Mouse (Mus musculus): Measurements from ENCODE around the gene Slc2a2.

The Slc2a2 gene

DNA sequence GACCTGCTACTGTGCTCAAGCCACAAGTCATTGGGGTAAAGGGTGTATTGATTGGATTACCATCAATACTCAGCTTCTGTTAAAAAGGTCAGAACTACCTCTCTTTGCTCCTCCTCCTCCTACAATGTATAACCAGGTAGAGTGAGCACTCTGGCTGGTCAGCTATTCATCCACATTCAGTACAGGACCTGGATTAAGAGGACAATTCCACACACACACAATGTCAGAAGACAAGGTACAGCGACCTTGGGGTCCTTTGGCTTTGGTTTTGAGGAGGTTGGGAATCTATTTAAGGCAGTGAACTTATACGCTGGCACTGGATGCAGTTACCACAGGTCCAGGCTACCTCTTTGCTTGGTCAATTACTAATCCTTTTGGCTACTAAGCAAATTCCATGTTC is at the start of gene Slc2a2:
Gene Slc2a2, plus strand, starts transcription at position 107 of the 400 bp plus-strand sequence.
- DNase-seq (ENCODE audit: inconsistent ontology term) = no peak

DNA sequence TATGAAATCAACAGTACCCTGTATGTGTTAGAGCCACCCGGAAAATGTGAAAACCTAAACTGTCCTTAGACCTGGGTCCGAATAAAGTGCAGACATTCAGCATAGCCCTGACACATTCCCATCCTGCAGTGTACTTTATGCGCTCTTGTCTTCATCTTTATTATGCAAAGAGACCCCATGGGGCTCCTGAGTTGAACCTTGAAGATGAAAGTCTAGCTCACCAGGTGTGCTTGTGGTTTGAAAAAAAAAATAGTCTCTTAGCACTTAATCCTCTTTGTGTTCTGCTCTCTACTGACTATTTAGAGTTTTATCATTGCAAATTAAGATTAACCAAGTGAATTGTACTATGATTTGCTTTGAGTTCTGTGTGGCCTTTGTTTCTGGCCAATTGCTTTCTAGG is 45.1 kb upstream of the Slc2a2 start:
- DNase-seq (ENCODE audit: inconsistent ontology term) = no peak

DNA sequence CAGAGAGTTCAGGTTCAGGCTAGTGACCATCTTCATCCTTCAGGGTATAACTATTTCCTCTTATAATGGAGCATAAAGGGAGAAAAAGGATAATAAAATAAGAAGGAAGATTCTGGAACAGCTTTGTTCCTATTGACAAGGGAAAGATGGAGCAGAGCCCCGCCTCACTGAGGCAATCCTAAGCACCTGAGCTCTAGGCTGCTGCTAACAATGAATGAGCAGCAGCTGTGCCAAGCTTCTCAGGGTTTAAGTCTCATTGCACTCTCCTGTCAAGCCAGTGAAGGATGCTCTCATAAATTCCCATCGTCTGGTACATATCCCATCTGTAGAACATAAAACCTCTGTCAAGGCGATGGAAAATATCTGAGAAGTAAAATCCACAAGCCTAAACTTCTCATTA is 44.7 kb upstream of the Slc2a2 start:
- DNase-seq (ENCODE audit: inconsistent ontology term) = no peak

DNA sequence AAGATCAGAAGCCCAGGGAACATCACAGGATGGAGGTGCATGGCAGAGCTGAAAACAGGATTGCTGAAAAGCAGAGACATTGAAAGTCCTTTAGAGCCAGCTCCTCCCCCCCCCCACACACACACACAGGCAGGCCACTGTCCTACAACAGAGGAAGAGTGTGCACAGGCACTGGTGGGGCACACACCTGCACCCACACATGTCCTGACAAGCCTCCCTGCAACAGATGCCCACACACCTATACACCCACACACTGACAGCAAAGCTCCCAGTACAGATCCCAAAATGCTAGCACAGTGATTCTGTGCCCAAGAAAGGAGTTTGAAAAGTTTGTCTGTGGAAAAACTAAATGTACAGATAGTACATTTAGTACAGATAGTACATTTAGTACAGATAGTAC is 43.0 kb upstream of the Slc2a2 start:
- DNase-seq (ENCODE audit: inconsistent ontology term) = no peak

DNA sequence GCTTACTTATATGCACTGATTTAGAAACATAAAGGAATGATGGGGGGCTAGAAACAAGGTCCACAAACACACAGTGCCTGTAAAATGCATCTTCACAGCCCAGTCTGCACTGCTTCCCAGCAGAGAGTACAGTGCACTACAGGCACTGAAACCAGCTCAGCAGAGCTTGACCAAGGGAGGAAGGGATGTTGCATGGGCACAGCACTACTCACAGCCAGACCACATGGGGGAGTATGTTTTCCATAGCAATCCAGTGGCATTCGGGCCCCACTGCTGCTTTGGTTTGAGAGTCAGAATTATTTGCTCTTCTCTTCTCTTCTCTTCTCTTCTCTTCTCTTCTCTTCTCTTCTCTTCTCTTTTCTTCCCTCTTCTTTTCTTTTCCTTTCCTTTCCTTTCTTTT is 39.4 kb upstream of the Slc2a2 start:
- no peak for DNase-seq (ENCODE audit: inconsistent ontology term)

DNA sequence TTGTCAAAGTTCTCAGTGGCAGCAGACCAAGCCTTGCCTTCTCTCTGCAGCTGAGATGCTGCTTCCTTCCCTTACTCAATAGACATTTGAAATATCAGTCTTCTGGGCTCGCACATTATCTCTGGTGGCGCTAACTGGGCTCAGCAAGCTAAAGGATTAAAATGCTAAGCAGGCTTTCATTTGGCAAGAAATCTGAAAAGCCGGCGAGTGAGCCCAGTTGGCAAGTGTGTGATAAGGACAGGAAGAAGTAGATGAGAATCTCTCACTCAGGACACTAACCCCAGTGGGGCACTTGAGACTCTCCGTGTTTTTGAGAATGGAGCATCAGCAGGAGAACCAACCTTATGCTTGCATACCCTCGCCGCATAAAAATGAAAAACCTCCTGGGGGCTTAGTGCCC is 16.9 kb upstream of the Slc2a2 start:
- peak; percentile 7 for DNase-seq (ENCODE audit: inconsistent ontology term)

DNA sequence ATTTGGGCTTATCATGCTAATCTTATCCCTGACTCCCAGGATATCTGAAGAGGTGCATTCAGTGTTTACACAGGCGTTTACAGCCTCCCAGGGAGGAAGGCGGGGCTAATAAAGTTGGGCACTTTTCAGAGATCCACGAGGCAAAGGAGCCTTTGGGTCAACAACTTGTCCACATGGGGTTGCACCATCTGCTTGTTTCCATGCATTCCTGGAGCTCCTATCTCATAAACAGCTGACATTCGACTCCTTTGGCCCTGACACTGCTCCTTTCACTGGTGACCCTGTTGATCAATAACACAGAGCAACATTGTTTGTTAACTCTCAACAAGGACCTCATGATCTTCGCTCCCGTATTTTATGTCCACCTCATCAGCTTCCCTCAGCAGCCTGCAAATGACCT is 15.8 kb upstream of the Slc2a2 start:
- peak; percentile 1 for DNase-seq (ENCODE audit: inconsistent ontology term)

DNA sequence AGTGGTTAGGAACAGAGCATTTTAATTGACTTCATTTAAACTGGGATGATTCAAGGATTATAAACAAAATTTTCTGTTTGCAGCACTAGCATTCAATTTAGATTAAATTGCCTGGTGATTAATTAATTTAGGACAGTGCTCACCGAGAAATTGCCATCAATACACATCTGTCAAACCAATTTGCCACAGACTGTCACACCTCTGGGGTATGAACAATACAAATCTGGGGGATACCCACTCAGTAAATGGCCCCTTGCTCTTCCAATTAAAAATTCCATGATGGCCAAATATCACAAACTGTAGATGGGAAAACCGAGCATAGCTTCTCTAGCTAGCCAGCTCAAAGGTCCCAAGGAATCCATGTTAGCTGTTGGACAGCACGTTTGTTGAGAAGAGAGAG is 15.3 kb upstream of the Slc2a2 start:
- DNase-seq (ENCODE audit: inconsistent ontology term) = peak; percentile 9

DNA sequence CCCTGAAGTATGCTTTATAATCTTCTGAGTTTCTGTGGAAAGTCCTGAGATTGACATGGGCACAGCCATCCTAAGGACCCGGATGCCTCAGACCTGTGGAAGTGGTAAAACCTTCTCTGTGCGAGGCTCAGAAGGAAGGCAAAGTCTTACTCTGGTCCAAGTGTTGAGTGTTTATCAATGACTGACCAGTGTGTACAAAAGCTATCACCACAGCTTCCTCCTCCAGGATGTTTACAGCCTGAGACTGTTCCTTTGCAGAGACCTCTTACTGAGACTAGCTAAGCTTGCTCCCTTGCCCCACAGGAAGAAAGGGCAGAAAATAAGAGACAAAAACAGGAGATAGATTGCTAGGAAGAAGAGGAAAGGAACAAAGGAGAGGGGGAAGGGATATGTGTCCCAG is 12.2 kb upstream of the Slc2a2 start:
- no peak for DNase-seq (ENCODE audit: inconsistent ontology term)

DNA sequence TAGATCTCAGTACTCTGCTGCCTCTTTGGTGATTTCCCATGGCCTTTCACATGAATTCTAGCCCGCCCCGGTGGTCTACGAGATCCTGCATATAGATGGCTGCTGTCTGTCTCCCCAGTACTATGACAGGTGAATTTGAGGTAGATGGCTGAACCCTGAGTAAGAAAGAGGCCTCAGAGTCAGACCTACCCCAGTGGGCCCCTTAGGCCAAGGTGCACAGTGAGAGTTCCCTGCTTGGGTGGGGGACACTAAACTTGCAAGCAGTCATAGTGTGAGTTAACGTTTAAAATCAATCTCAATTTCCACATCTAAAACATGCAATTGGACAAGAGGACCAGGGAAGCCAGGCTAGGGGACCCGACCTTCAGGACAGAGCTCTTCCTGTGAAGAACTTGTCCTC is 2.9 kb upstream of the Slc2a2 start:
- DNase-seq (ENCODE audit: inconsistent ontology term) = no peak

DNA sequence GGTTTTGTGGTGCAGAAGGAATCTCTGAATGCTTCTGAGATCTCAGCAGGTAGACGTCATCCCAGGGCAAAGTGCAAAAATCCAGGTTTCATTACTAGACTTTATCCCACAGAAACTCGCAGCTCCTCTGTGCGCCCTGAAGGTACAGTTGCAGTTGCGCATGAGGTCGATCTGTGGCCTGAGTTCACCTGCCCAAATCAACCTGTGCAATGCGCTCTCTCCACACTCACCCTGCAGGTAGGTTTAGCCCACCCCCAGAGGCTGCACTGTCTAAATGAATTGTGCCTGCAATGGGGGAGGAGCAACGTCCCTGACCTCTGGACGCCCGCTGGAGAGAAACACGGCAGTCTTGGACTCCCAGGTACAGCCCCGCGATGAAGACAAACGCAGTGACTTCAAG is 2.1 kb upstream of the Slc2a2 start:
- DNase-seq (ENCODE audit: inconsistent ontology term) = no peak

DNA sequence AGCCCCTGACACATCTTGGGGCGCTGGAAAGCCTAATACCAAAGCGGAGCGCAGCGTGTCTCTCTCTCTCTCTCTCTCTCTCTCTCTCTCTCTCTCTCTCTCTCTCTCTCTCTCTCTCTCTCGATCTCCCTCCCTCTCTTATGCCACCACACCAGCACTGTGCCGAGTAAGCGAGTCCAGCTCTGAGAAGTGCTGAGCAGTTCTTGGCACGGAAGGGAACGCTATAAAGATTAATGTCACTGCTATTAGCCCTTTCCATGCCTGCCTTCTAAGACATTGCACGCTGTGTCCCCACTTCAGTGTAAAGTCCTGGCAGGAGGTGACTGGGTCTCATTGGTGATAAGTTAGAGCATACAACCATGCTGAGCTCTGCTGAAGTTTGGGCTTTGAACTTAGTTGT is 1.5 kb upstream of the Slc2a2 start:
- DNase-seq (ENCODE audit: inconsistent ontology term) = no peak

DNA sequence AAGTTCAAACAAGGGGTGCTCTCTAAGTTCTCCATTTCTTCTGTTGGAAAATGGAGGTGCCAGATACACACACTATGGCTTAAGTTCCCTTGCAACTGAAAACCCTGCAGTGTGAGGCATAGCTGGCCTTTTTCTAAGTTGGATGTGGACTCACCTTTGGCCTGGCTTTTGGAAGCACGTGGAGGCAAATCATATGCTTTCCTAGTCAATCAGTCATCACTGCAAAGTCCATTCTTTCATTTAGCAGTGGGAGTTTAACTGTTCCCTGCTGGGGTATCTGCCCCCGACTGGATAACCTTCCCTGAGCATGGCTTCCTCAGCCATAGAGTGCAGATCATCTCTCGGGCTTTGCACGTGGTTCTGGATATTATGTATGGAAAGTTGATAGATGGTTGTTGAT is 1.9 kb downstream of the Slc2a2 start:
- DNase-seq (ENCODE audit: inconsistent ontology term) = no peak

DNA sequence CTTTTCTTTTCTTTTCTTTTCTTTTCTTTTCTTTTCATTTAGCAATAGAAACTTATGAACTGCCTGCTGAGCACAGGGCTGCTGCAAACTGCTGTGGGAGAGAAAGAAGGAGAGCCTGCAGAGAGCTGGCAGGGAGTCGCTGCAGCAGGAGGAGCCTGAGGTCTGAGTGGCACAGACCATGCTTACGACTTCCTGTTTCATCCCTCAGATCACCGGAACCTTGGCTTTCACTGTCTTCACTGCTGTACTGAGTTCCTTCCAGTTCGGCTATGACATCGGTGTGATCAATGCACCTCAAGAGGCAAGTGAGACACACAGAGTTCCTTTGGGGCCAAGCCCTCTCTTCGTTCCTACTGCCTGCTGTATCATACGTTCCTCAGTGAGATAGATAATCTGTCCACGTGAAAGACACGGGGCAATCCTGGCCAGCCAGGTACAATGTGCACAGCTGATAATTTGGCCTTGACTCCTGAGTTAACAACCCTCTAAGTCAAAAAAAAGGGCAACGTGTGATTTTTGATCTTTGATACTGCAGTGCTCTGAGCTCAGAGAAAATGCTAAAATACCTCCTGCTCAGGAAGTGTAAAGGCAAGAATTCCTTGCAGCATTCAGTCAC is 7.9 kb downstream of the Slc2a2 start:
- no peak for DNase-seq (ENCODE audit: inconsistent ontology term)

DNA sequence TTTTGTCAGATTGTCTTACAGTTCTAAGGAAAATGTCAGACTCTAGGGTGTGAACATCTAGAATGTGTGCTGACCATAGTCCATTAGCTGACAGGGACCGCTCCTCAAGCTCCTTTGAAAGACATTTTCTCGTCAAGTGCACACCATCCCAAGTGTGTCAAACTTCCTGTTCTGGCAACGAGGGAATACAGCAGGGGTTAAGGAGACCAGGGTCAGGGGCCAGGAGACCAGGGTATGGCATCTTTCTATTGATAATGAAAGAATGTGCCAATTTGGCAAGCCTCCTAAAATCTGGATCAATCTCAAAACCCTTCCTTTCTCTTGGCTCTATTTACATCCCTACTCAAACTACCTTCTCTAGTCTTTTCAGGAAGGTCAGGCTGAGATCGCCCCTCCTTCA is 9.0 kb downstream of the Slc2a2 start:
- no peak for DNase-seq (ENCODE audit: inconsistent ontology term)

DNA sequence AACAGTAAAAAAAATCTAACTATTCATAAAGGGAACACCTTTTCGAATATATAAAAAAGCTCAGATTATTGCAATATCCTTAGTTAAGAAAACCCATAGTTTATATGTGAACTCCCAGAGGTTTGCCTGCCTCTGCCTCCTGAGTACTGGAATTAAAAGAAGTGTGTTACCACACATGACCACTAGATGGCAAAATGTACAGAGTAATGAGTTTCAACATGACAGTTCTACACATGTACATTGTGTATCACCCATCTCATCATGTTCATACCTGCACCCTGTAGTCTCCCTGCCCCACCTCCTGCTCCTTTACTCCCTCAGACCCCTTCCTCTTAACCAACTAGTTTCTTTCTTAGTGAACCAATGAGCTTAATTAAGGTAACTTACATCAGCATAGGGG is 12.0 kb downstream of the Slc2a2 start:
- DNase-seq (ENCODE audit: inconsistent ontology term) = no peak

DNA sequence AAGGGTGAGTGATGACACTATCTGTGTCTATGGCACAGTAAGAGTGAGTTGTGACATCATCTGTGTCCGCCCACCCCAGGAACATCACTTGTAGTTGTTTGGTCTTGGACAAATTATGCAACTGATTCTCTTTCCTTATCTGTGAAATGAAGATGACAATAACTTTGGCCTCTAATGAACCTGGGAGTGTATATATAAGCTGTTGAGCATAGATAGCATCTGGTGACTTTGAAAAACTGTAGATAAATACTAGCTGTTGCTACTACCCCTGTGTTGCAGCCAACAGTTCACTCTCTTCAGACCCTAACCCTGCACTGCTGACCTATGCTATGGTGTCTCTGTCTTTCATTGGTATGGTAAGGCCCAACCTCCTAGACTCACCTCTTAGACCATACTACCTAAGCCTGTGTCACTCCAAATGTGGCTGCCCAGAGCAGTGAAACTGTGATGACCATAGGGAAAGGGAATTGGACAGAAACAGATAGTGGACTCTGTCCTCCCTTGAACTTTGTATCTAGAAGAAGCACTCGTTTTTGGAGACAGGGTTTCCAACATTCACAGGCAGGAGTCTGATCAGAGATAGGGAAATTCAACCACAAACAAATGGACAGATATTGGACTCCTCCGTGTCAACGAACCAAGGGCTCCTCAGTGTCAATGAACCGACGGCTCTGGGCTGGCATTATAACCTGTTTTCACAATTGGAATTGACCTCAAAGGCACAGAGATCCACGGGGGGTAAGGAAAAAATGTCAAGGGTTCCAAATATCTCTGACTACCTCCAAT is 16.4 kb downstream of the Slc2a2 start:
- no peak for DNase-seq (ENCODE audit: inconsistent ontology term)

DNA sequence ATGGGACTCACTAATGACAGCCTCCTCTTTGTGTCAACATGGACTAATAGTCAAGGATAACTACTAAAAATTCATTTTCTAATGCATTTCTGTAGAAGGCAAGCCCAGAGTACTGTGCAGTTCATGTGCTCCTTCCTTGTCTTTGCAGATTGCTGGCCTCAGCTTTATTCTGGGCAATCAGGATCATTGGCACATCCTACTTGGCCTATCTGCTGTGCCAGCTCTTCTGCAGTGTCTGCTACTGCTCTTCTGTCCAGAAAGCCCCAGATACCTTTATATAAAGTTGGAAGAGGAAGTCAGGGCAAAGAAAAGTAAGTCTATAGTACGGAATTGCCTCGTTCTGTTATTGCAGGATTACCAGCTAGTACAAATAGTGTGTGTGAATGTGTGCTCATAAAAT is 20.8 kb downstream of the Slc2a2 start:
- DNase-seq (ENCODE audit: inconsistent ontology term) = no peak

DNA sequence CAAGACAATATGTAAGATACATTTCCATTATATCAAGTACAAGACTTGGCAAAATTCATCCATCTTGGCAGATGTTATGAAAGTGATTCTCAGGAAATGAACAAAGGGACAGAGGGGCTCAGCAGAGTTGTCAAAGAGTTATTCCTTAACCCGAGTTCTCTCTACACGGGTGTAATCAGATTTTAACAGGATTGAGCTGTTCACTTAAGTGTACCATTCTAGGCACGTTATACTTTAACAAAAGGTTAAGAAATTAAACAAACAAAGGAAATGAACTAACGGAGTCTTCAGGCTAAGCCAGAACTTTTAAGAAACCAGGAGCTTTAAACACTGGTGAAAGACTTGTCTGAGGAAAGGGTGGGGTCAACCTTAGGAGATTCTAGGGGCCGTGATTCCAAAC is 23.5 kb downstream of the Slc2a2 start:
- DNase-seq (ENCODE audit: inconsistent ontology term) = no peak

DNA sequence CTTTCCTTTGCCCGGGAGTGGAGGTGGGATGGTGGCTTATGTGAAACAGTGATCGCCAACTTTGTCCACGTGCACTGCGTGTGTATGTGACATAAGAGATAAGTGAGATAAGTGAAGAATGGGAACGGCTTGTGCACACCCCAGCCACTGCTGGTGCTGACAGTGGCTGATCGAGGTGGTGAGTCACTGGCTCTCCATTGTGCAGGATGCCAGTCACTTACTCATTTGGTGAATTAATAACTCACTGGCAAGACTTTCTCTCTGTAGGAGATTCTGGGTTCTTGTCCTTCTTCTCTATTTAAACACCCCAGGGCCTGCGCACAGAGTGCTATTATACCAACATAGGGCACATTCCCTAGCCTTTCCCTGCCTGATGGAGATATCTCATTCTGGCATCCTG is 24.1 kb downstream of the Slc2a2 start:
- DNase-seq (ENCODE audit: inconsistent ontology term) = peak; percentile 76

DNA sequence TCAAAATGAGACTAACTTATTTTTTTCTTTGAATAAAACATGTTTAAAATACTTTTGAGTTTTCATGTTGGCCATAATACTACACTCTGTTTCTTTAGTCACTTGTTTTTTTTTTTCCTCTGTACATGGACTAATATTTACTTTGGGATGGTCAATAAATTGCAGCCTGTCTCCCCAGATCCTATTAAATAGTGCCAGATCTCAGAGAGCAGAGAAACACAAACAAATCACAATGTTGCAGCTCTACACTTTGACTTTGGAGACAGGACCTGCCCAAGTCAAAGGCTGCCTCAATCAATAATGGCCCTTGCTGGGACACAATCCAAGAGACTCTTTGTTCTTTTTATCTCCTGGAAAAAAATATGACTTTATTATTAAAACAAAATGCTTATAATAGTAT is 24.8 kb downstream of the Slc2a2 start:
- DNase-seq (ENCODE audit: inconsistent ontology term) = no peak

DNA sequence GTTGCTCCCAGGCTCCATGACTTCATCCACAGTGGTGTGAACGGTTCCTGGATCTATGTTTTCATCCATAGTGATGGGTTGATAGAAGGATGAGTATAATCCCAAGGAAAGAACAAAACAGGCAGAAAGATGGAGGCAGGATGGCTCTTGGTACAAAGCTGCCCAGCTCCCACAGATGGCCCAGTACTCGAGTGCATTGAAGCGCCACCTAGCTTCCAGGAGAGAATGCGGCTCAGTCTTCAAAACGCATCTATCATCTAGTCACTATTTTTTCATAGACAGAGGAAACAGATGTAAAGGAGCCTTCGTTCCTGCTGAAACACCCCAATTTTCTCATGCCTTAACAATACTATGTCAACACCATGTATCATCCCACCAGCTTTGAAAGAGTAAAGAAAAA is 25.8 kb downstream of the Slc2a2 start:
- no peak for DNase-seq (ENCODE audit: inconsistent ontology term)

DNA sequence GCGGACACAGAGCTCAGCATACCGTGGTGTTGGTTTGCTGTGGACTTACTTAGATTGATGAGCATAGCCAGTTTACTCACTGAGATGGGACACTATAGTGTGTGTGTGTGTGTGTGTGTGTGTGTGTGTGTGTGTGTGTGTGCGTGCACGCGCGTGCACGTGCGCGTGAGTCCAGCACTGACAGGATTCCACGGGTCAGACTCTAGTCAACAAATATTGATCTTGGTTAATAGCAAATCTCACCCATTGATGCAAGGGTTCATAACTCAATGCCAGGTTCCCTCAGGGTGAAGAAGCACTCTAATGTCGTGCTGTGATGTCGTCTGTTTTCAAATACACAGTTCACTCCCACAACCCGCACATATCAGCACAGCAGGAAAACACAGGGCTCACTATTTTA is 27.5 kb downstream of the Slc2a2 start:
- DNase-seq (ENCODE audit: inconsistent ontology term) = no peak

DNA sequence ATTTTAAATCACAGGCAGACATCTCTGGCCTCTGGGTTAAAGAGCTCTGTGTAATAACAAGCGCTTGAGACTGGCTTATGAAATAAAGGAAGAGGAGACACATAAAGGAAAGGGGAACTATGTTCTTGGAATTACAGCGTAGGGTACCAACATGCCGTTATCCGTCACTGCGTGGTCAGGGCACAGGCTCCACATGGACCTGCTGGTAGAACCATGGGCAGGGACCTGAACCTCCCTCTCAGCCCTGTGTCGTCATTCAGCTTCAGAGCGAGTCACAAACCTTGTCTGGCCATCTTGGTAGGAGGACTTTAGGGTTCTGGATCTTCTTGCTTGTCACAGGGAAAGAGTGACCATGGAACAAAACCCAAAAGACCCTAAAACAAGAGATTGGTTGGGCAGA is 28.7 kb downstream of the Slc2a2 start:
- DNase-seq (ENCODE audit: inconsistent ontology term) = no peak
